Mouse (Mus musculus): Measurements from ENCODE around the gene Rab10. TPM values are rescaled to one million over a fixed set of nuclear protein-coding genes. Genes with fewer than 3 reads are reported as not detected.
"Not testable (repeated sequence)": the region's sequence is repeated elsewhere in the genome, so short reads cannot be mapped to it uniquely, and the experiment has no call there.

The Rab10 gene
- total RNA-seq, 2 experiments from 2014 or later: 123 to 128 TPM

- intact Hi-C loops (cut with DNase I): loop anchor here (5.0 kb wide), 1 partner anchor 53 kb away; no protein-coding TSS in a partner anchor
- no peak for DNase-seq
Observed at GRCm38 (mm10) chr12:3305238-3305637, 4.5 kb downstream of the Rab10 start.

GRCm38 (mm10) chr12:3297622-3298021, 12.1 kb downstream of the Rab10 start:
- intact Hi-C loops (cut with DNase I); DNase-seq: not testable (repeated sequence)

- DNase-seq: no peak
- intact Hi-C loops (cut with DNase I): no loop called here
Observed at GRCm38 (mm10) chr12:3296056-3296455, 13.7 kb downstream of the Rab10 start.

- no peak for DNase-seq
- intact Hi-C loops (cut with DNase I): no loop called here
Observed at GRCm38 (mm10) chr12:3291849-3292248, 17.9 kb downstream of the Rab10 start.

- intact Hi-C loops (cut with DNase I): no loop called here
- DNase-seq: no peak
Observed at GRCm38 (mm10) chr12:3291038-3291437, 18.7 kb downstream of the Rab10 start.

GRCm38 (mm10) chr12:3288440-3288839, 21.3 kb downstream of the Rab10 start:
- intact Hi-C loops (cut with DNase I): no loop called here
- no peak for DNase-seq

GRCm38 (mm10) chr12:3285919-3286318, 23.9 kb downstream of the Rab10 start:
- intact Hi-C loops (cut with DNase I): no loop called here
- DNase-seq: no peak

- intact Hi-C loops (cut with DNase I): no loop called here
- no peak for DNase-seq
Observed at GRCm38 (mm10) chr12:3285377-3285776, 24.4 kb downstream of the Rab10 start.

- DNase-seq: no peak
- intact Hi-C loops (cut with DNase I): no loop called here
Observed at GRCm38 (mm10) chr12:3284463-3284862, 25.3 kb downstream of the Rab10 start.

GRCm38 (mm10) chr12:3283829-3284440, 25.8 kb downstream of the Rab10 start:
- intact Hi-C loops (cut with DNase I): no loop called here
- DNase-seq: no peak

GRCm38 (mm10) chr12:3282954-3283353, 26.8 kb downstream of the Rab10 start:
- DNase-seq: no peak

GRCm38 (mm10) chr12:3282520-3282919, 27.2 kb downstream of the Rab10 start:
- intact Hi-C loops (cut with DNase I): no loop called here
- DNase-seq: no peak

More at GRCm38 (mm10) chr12:3282954-3283353, 26.8 kb downstream of the Rab10 start:
- intact Hi-C loops (cut with DNase I): no loop called here

GRCm38 (mm10) chr12:3278880-3279339, 30.9 kb downstream of the Rab10 start:
- no peak for DNase-seq
- intact Hi-C loops (cut with DNase I): no loop called here

- intact Hi-C loops (cut with DNase I): no loop called here
Observed at GRCm38 (mm10) chr12:3270818-3271217, 39.0 kb downstream of the Rab10 start.

GRCm38 (mm10) chr12:3267397-3267796, 42.4 kb downstream of the Rab10 start:
- DNase-seq: no peak
- intact Hi-C loops (cut with DNase I): no loop called here

More at GRCm38 (mm10) chr12:3270818-3271217, 39.0 kb downstream of the Rab10 start:
- no peak for DNase-seq

- DNase-seq: no peak
- intact Hi-C loops (cut with DNase I): no loop called here
Observed at GRCm38 (mm10) chr12:3265188-3265587, 44.6 kb downstream of the Rab10 start.

- no peak for DNase-seq
- intact Hi-C loops (cut with DNase I): no loop called here
Observed at GRCm38 (mm10) chr12:3264449-3264848, 45.3 kb downstream of the Rab10 start.

- intact Hi-C loops (cut with DNase I): no loop called here
- no peak for DNase-seq
Observed at GRCm38 (mm10) chr12:3261596-3261995, 48.2 kb downstream of the Rab10 start.

- DNase-seq: no peak
- intact Hi-C loops (cut with DNase I): no loop called here
Observed at GRCm38 (mm10) chr12:3255966-3256365, 53.8 kb downstream of the Rab10 start.

- intact Hi-C loops (cut with DNase I): no loop called here
- no peak for DNase-seq
Observed at GRCm38 (mm10) chr12:3255435-3255834, 54.3 kb downstream of the Rab10 start.

- intact Hi-C loops (cut with DNase I): loop anchor here (5.0 kb wide), 2 partner anchors 54 to 104 kb away; partner anchors contain the start of gene Rab10
- no peak for DNase-seq
Observed at GRCm38 (mm10) chr12:3253591-3253990, 56.2 kb downstream of the Rab10 start.

- DNase-seq: no peak
- intact Hi-C loops (cut with DNase I): no loop called here
Observed at GRCm38 (mm10) chr12:3246091-3246490, 63.7 kb downstream of the Rab10 start.

GRCm38 (mm10) chr12:3239544-3239943, 70.2 kb downstream of the Rab10 start:
- intact Hi-C loops (cut with DNase I): no loop called here
- no peak for DNase-seq
